Mouse (Mus musculus): Measurements from ENCODE around the gene Agr3. TPM values are rescaled to one million over a fixed set of nuclear protein-coding genes. Genes with fewer than 3 reads are reported as not detected.
A peak's percentile ranks its signal among the peaks of the same experiment; 100 is the strongest.

Agr3 gene
- total RNA-seq (2014; rRNA removed) (1.6 TPM in 1 of 2 replicates, not detected in the other), polyA plus RNA-seq (2015; fragmentation: Nextera tagmentation; extraction: Ambion mirVana) (0.24 and 0.67 TPM in 2 replicates)

DNA sequence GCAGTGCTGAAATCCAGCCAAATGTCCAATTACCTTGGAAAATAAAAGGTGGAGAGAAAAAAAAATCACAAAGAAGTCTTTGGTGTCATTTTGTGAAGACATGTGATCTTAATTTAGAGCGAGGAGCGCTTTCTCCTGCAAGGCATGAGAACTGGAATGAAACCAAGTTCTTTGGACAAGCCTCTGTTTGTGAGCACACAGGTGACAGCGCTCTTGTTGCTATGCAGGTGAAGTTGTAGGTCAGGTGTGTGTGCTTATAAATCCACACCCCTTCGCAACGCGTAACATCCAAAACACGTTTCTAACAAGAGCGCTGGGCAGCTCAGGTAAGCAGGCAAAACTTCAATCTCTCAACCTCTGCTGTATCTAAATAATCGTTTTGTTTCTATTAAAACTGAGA, at the start of gene Agr3:
TSS of gene Agr3 (plus strand) at position 219 of the 400 bp plus-strand sequence.
- no peak for TF ChIP-seq CTCF (IDR thresholded peaks at IDR 0.05; ENCODE audit: low read depth)
- no peak within 1 kb of the TSS for H3K9ac ChIP-seq (replicated peaks; ENCODE audit: low read length)
- H3K27ac ChIP-seq: no peak within 1 kb of the TSS
- H3K27me3 ChIP-seq (ENCODE audit: insufficient read depth, low read length): no peaks in the 10 kb centered on the region
- WGBS: 87% methylated on average over 9 of the region's 9 CpGs
- no peaks in the 10 kb centered on the region for H3K36me3 ChIP-seq (ENCODE audit: insufficient read depth, low read length)
- DNase-seq (ENCODE audit: low spot score) (no peak), ATAC-seq (no peak)
- H3K9me3 ChIP-seq (ENCODE audit: low read length): no peaks in the 10 kb centered on the region
- no peak within 1 kb of the TSS for H3K4me2 ChIP-seq (ENCODE audit: low read depth, low read length)
- no peaks in the 10 kb centered on the region for H3K4me1 ChIP-seq (ENCODE audit: insufficient read depth, low read length)
- no peak within 1 kb of the TSS for H3K4me3 ChIP-seq (ENCODE audit: low read length)

DNA sequence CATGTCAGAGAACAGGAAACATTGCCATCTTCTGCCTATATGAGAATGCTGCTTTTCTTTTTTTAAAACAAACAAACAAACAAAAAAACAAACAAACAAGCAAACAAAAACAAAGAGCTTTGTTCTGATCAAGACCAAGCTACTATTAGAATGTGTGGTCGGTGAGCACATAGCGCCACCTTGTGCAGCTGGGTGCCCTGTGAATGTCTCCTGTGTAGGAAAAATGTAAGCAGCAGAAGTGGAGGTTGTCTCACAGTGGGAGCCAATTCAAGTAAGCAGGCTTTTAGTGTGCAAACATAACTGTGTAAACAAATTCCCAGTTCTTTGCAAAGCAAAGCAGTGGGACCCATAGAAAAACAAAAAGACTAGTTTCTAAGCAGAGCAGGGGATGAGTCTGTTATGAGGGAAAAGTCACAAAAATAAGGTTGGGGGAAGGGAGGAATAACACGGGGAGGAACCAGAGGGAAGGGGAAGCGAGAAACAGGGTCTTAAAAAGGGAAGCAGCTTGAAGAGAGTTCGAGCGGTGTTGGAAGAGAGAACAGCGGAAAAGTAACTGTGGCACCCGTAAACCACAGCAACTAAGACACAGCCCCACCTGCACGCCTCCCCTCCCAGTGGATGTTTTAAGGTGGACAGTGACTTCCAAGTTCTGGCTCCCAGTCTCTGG, 40.4 kb upstream of the Agr3 start:
- TF ChIP-seq CTCF (IDR thresholded peaks at IDR 0.05; ENCODE audit: low read depth): peak; percentile 68
- 58% methylated on average over 9 of the region's 9 CpGs for WGBS
- DNase-seq (ENCODE audit: low spot score) (peak; percentile 54), ATAC-seq (no peak)
- Histone ChIP-seq H3K9me3 (ENCODE audit: low read length) (no peaks in the 10 kb centered on the region), H3K4me2 (ENCODE audit: low read depth, low read length) (no peak overlapping the region), H3K36me3 (ENCODE audit: insufficient read depth, low read length) (no peaks in the 10 kb centered on the region), H3K4me1 (ENCODE audit: insufficient read depth, low read length) (no peaks in the 10 kb centered on the region), H3K9ac (replicated peaks; ENCODE audit: low read length) (no peak overlapping the region), H3K27me3 (ENCODE audit: insufficient read depth, low read length) (no peaks in the 10 kb centered on the region), H3K27ac (no peak overlapping the region), H3K4me3 (ENCODE audit: low read length) (no peak overlapping the region)

DNA sequence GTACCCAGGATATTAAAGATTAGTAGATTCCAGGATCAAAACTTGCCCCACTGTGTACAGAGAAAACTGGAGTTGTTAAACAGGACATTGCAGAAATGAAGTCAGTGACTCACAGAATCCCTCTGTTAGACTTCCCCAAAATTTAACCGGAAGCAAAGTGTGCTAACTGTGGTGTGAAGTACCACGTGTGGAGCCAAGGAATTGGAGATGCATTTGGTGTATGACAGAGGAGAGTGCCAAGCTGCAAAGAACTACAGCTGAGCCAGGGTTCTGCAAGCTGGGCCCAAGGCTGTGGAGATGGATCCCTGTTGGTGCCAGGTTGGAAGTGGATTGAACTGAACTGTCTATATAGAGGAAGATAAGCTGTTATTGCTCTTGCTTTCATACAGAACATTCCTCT, 36.0 kb upstream of the Agr3 start:
- H3K4me2 ChIP-seq (ENCODE audit: low read depth, low read length): no peak overlapping the region
- ATAC-seq (no peak), DNase-seq (ENCODE audit: low spot score) (no peak)
- no peaks in the 10 kb centered on the region for H3K4me1 ChIP-seq (ENCODE audit: insufficient read depth, low read length)
- no peak for TF ChIP-seq CTCF (IDR thresholded peaks at IDR 0.05; ENCODE audit: low read depth)
- no peak overlapping the region for H3K4me3 ChIP-seq (ENCODE audit: low read length)
- H3K27me3 ChIP-seq (ENCODE audit: insufficient read depth, low read length): no peaks in the 10 kb centered on the region
- 68% methylated on average over 2 of the region's 2 CpGs for WGBS
- no peak overlapping the region for H3K27ac ChIP-seq
- H3K36me3 ChIP-seq (ENCODE audit: insufficient read depth, low read length): no peaks in the 10 kb centered on the region
- no peaks in the 10 kb centered on the region for H3K9me3 ChIP-seq (ENCODE audit: low read length)
- no peak overlapping the region for H3K9ac ChIP-seq (replicated peaks; ENCODE audit: low read length)

DNA sequence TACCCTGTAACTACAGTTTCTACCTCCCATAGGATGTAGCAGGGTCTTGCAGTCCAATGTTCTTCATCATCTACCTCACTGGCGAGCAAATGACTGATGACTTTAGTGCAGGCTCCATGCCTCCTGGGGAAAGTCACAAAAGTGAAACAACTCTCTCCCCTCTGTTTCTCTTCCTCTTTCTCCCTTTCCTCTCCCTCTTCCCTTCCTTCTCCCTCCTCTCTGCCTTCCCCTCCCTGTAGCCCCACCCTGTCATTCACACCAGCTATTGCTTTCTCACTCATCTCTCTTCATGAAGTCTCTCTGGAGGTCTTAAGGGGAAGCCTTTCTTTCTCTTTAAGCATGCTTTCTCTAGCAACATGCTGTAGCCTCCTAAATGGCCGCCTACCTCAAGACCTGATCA, 34.7 kb upstream of the Agr3 start:
- Histone ChIP-seq H3K9me3 (ENCODE audit: low read length) (no peaks in the 10 kb centered on the region), H3K4me2 (ENCODE audit: low read depth, low read length) (no peak overlapping the region), H3K27me3 (ENCODE audit: insufficient read depth, low read length) (no peaks in the 10 kb centered on the region), H3K4me3 (ENCODE audit: low read length) (no peak overlapping the region), H3K9ac (replicated peaks; ENCODE audit: low read length) (no peak overlapping the region), H3K27ac (no peak overlapping the region), H3K36me3 (ENCODE audit: insufficient read depth, low read length) (no peaks in the 10 kb centered on the region), H3K4me1 (ENCODE audit: insufficient read depth, low read length) (no peaks in the 10 kb centered on the region)
- no peak for ATAC-seq
- no peak for DNase-seq (ENCODE audit: low spot score)
- no peak for TF ChIP-seq CTCF (IDR thresholded peaks at IDR 0.05; ENCODE audit: low read depth)
- WGBS: 85% methylated on average over 2 of the region's 2 CpGs

DNA sequence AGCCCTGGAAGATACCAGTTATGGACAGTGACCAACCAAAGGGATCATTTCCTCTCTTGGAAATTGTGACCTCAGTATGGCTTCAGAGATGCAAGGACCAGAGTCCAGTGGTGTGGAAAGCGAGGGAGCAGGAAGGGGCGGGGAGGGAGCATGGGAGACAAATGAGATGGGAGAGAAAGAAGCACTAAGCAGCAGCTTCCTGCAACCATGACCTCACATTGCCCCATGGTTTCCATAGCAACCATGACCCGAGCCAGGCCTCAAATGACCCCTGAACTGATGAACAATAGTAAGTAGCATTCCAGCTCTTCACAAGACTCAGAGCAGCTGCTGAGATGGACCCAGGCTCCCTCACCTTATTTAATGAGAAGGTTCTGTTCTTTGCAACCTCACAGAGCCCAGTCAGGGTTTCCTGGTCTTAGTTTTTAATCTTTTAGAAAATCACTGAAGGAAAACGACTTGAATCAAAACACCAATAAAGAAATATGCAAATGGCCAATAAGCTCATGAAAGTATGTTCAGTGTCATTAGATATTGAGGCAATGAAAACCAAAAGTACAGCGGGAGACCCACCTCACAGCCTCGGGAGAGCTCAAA, 31.0 kb upstream of the Agr3 start:
- H3K4me2 ChIP-seq (ENCODE audit: low read depth, low read length): no peak overlapping the region
- no peaks in the 10 kb centered on the region for H3K36me3 ChIP-seq (ENCODE audit: insufficient read depth, low read length)
- no peaks in the 10 kb centered on the region for H3K4me1 ChIP-seq (ENCODE audit: insufficient read depth, low read length)
- 26% methylated on average over 6 of the region's 6 CpGs for WGBS
- TF ChIP-seq CTCF (IDR thresholded peaks at IDR 0.05; ENCODE audit: low read depth): no peak
- H3K4me3 ChIP-seq (ENCODE audit: low read length): no peak overlapping the region
- no peaks in the 10 kb centered on the region for H3K9me3 ChIP-seq (ENCODE audit: low read length)
- no peaks in the 10 kb centered on the region for H3K27me3 ChIP-seq (ENCODE audit: insufficient read depth, low read length)
- ATAC-seq: peak; percentile 15; the same call in 1 of the 2 replicates
- no peak for DNase-seq (ENCODE audit: low spot score)
- H3K9ac ChIP-seq (replicated peaks; ENCODE audit: low read length): no peak overlapping the region
- no peak overlapping the region for H3K27ac ChIP-seq

DNA sequence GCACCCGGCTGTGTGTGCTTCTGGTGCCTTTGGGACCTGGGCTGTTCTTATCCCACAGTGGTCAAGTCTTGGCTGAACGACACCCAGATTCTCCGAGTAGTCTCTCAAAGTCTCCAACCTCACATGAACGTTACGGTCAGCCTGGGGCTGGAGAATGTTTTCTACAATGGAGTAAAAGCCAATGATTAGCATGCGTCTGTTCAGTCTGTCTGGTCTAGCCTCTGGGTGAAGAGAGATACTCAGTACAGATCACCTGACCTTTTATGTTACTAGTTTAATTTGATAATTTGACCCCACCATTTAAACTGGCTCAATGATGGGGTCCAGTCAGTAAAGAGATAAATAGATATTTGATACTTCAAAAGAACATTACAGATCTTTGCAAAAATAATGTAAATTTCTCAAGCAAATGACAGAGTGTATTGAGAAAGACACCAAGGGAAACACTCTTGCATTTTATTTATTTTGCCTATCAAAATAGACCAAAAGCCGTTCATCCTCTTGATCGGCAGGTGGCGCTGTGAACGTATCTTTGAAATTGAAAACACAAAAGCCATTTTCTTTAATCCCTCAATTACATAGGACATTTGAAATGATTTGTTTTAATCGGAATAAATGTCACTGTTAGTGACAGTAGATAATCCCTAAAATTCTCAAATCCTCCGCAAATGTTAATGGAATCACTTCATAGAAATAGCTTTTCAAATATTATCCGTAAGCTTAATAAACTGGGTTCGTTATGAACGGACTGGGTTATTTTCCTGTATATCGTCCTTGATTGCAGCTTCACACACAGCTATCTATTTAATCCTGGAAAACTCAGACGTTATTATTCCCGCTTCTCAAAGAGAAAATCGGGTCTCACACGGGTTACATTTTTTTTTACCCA, 29.3 kb upstream of the Agr3 start:
- TF ChIP-seq CTCF (IDR thresholded peaks at IDR 0.05; ENCODE audit: low read depth): peak; percentile 83
- Histone ChIP-seq H3K9me3 (ENCODE audit: low read length) (no peaks in the 10 kb centered on the region), H3K4me3 (ENCODE audit: low read length) (peak overlapping the region; percentile 42), H3K27me3 (ENCODE audit: insufficient read depth, low read length) (no peaks in the 10 kb centered on the region), H3K27ac (peak overlapping the region; percentile 56), H3K36me3 (ENCODE audit: insufficient read depth, low read length) (no peaks in the 10 kb centered on the region), H3K9ac (replicated peaks; ENCODE audit: low read length) (peak overlapping the region; percentile 39; the same call in 1 of the 2 replicates), H3K4me1 (ENCODE audit: insufficient read depth, low read length) (no peaks in the 10 kb centered on the region), H3K4me2 (ENCODE audit: low read depth, low read length) (peak overlapping the region; percentile 64)
- ATAC-seq (peak; percentile 46; the same call in 1 of the 2 replicates), DNase-seq (ENCODE audit: low spot score) (peak; percentile 94)
- WGBS: 15% methylated on average over 20 of the region's 20 CpGs
